Mouse (Mus musculus): ENCODE measurements around the gene Tssk4. TPM values are rescaled to one million over a fixed set of nuclear protein-coding genes. Genes with fewer than 3 reads are reported as not detected.

Gene Tssk4
- polyA plus RNA-seq, 1 experiment from 2014 or later = 0.76 TPM

- no peak overlapping the region for H3K27ac ChIP-seq (ENCODE audit: low read depth, low read length)
- no peaks in the 10 kb centered on the region for H3K27me3 ChIP-seq (ENCODE audit: control insufficient read depth, insufficient read depth, low read length)
- no peaks in the 10 kb centered on the region for H3K36me3 ChIP-seq (ENCODE audit: control insufficient read depth, insufficient read depth, low read length)
- H3K4me3 ChIP-seq (ENCODE audit: low read depth, low read length) = no peak overlapping the region
- DNase-seq (ENCODE audit: low spot score) = no peak
- 93% methylated on average over 5 of the region's 5 CpGs for WGBS
- H3K4me2 ChIP-seq (ENCODE audit: low read depth, low read length, severe bottlenecking) = no peak overlapping the region
- H3K4me1 ChIP-seq (replicated peaks; ENCODE audit: control insufficient read depth, insufficient read depth, low read length) = 0 out of 2 replicates have a peak, but pooled peaks cover 2% of the 10 kb centered on the region
- ATAC-seq (replicated peaks; ENCODE audit: low FRiP score) = no peak
- H3K9ac ChIP-seq (ENCODE audit: low read length) = no peak overlapping the region
- H3K9me3 ChIP-seq (ENCODE audit: control insufficient read depth, low read length) = no peaks in the 10 kb centered on the region
Measured at GRCm38 (mm10) chr14:55658011-55658410, 8.0 kb downstream of the Tssk4 start.

- H3K27me3 ChIP-seq (ENCODE audit: control insufficient read depth, insufficient read depth, low read length) = no peaks in the 10 kb centered on the region
- H3K4me1 ChIP-seq (replicated peaks; ENCODE audit: control insufficient read depth, insufficient read depth, low read length) = 0 out of 2 replicates have a peak, but pooled peaks cover 2% of the 10 kb centered on the region
- H3K9ac ChIP-seq (ENCODE audit: low read length) = peak within 1 kb of the TSS; percentile 77
- H3K27ac ChIP-seq (ENCODE audit: low read depth, low read length) = peak within 1 kb of the TSS; percentile 27; the same call in 1 of the 2 replicates
- no peaks in the 10 kb centered on the region; the same call in 1 of the 2 replicates for H3K36me3 ChIP-seq (ENCODE audit: control insufficient read depth, insufficient read depth, low read length)
- 1% methylated on average over 39 of the region's 39 CpGs for WGBS
- peak within 1 kb of the TSS; percentile 62 for H3K4me2 ChIP-seq (ENCODE audit: low read depth, low read length, severe bottlenecking)
- DNase-seq (ENCODE audit: low spot score) = peak; percentile 89
- peak within 1 kb of the TSS; percentile 58 for H3K4me3 ChIP-seq (ENCODE audit: low read depth, low read length)
- no peaks in the 10 kb centered on the region for H3K9me3 ChIP-seq (ENCODE audit: control insufficient read depth, low read length)
- ATAC-seq (replicated peaks; ENCODE audit: low FRiP score) = peak; percentile 92
Measured at GRCm38 (mm10) chr14:55659960-55660573, 10.1 kb downstream of the Tssk4 start, which contains the start of gene Mdp1. Gene Mdp1 (minus strand): TSS chr14:55660508.

GRCm38 (mm10) chr14:55660636-55661035 lies 10.7 kb downstream of the Tssk4 start:
- Histone ChIP-seq H3K4me1 (replicated peaks; ENCODE audit: control insufficient read depth, insufficient read depth, low read length) (0 out of 2 replicates have a peak, but pooled peaks cover 2% of the 10 kb centered on the region), H3K9ac (ENCODE audit: low read length) (no peak overlapping the region; the same call in 1 of the 2 replicates), H3K27ac (ENCODE audit: low read depth, low read length) (no peak overlapping the region), H3K9me3 (ENCODE audit: control insufficient read depth, low read length) (no peaks in the 10 kb centered on the region), H3K4me2 (ENCODE audit: low read depth, low read length, severe bottlenecking) (no peak overlapping the region; the same call in 1 of the 2 replicates), H3K36me3 (ENCODE audit: control insufficient read depth, insufficient read depth, low read length) (no peaks in the 10 kb centered on the region; the same call in 1 of the 2 replicates), H3K4me3 (ENCODE audit: low read depth, low read length) (peak overlapping the region; percentile 58), H3K27me3 (ENCODE audit: control insufficient read depth, insufficient read depth, low read length) (no peaks in the 10 kb centered on the region)
- DNase-seq (ENCODE audit: low spot score) (no peak), ATAC-seq (replicated peaks; ENCODE audit: low FRiP score) (no peak)
- WGBS = 44% methylated on average over 2 of the region's 2 CpGs

- no peak for DNase-seq (ENCODE audit: low spot score)
- 0% methylated on average over 12 of the region's 12 CpGs for WGBS
- Histone ChIP-seq H3K9ac (ENCODE audit: low read length) (peak overlapping the region; percentile 76), H3K27ac (ENCODE audit: low read depth, low read length) (peak overlapping the region; percentile 79), H3K36me3 (ENCODE audit: control insufficient read depth, insufficient read depth, low read length) (no peaks in the 10 kb centered on the region), H3K4me2 (ENCODE audit: low read depth, low read length, severe bottlenecking) (peak overlapping the region; percentile 54), H3K4me3 (ENCODE audit: low read depth, low read length) (peak overlapping the region; percentile 83), H3K4me1 (replicated peaks; ENCODE audit: control insufficient read depth, insufficient read depth, low read length) (0 out of 2 replicates have a peak, but pooled peaks cover 2% of the 10 kb centered on the region), H3K27me3 (ENCODE audit: control insufficient read depth, insufficient read depth, low read length) (no peaks in the 10 kb centered on the region), H3K9me3 (ENCODE audit: control insufficient read depth, low read length) (no peaks in the 10 kb centered on the region)
- peak; percentile 48 for ATAC-seq (replicated peaks; ENCODE audit: low FRiP score)
Measured at GRCm38 (mm10) chr14:55671486-55671832, 21.5 kb downstream of the Tssk4 start.

GRCm38 (mm10) chr14:55671833-55672740 lies 22.1 kb downstream of the Tssk4 start, which contains the start of the genes Gmpr2 and Nedd8:
Gene Gmpr2 (plus strand): TSS chr14:55671941.
Gene Nedd8 (minus strand): TSS chr14:55672124.
- peak within 1 kb of the TSS; percentile 76 for H3K9ac ChIP-seq (ENCODE audit: low read length)
- H3K27me3 ChIP-seq (ENCODE audit: control insufficient read depth, insufficient read depth, low read length) = no peaks in the 10 kb centered on the region
- H3K4me2 ChIP-seq (ENCODE audit: low read depth, low read length, severe bottlenecking) = peak within 1 kb of the TSS; percentile 54
- ATAC-seq (replicated peaks; ENCODE audit: low FRiP score) (peak; percentile 96), DNase-seq (ENCODE audit: low spot score) (peak; percentile 91)
- H3K4me1 ChIP-seq (replicated peaks; ENCODE audit: control insufficient read depth, insufficient read depth, low read length) = 0 out of 2 replicates have a peak, but pooled peaks cover 2% of the 10 kb centered on the region
- peak within 1 kb of the TSS; percentile 79 for H3K27ac ChIP-seq (ENCODE audit: low read depth, low read length)
- H3K36me3 ChIP-seq (ENCODE audit: control insufficient read depth, insufficient read depth, low read length) = no peaks in the 10 kb centered on the region; the same call in 1 of the 2 replicates
- H3K4me3 ChIP-seq (ENCODE audit: low read depth, low read length) = peak within 1 kb of the TSS; percentile 83
- 1% methylated on average over 38 of the region's 38 CpGs for WGBS
- H3K9me3 ChIP-seq (ENCODE audit: control insufficient read depth, low read length) = no peaks in the 10 kb centered on the region

GRCm38 (mm10) chr14:55672741-55673060 lies 22.7 kb downstream of the Tssk4 start:
- no peaks in the 10 kb centered on the region; the same call in 1 of the 2 replicates for H3K36me3 ChIP-seq (ENCODE audit: control insufficient read depth, insufficient read depth, low read length)
- 83% methylated on average over 7 of the region's 7 CpGs for WGBS
- peak overlapping the region; percentile 83 for H3K4me3 ChIP-seq (ENCODE audit: low read depth, low read length)
- 0 out of 2 replicates have a peak, but pooled peaks cover 2% of the 10 kb centered on the region for H3K4me1 ChIP-seq (replicated peaks; ENCODE audit: control insufficient read depth, insufficient read depth, low read length)
- ATAC-seq (replicated peaks; ENCODE audit: low FRiP score) (no peak), DNase-seq (ENCODE audit: low spot score) (no peak)
- H3K9me3 ChIP-seq (ENCODE audit: control insufficient read depth, low read length) = no peaks in the 10 kb centered on the region
- no peak overlapping the region for H3K27ac ChIP-seq (ENCODE audit: low read depth, low read length)
- peak overlapping the region; percentile 38 for H3K9ac ChIP-seq (ENCODE audit: low read length)
- no peaks in the 10 kb centered on the region for H3K27me3 ChIP-seq (ENCODE audit: control insufficient read depth, insufficient read depth, low read length)
- H3K4me2 ChIP-seq (ENCODE audit: low read depth, low read length, severe bottlenecking) = peak overlapping the region; percentile 54

- 86% methylated on average over 4 of the region's 4 CpGs for WGBS
- H3K36me3 ChIP-seq (ENCODE audit: control insufficient read depth, insufficient read depth, low read length) = peaks cover 8% of the 10 kb centered on the region; the same call in 1 of the 2 replicates
- no peak overlapping the region for H3K9ac ChIP-seq (ENCODE audit: low read length)
- ATAC-seq (replicated peaks; ENCODE audit: low FRiP score) (no peak), DNase-seq (ENCODE audit: low spot score) (no peak)
- no peaks in the 10 kb centered on the region for H3K27me3 ChIP-seq (ENCODE audit: control insufficient read depth, insufficient read depth, low read length)
- peaks cover 5% of the 10 kb centered on the region for H3K4me1 ChIP-seq (replicated peaks; ENCODE audit: control insufficient read depth, insufficient read depth, low read length)
- no peak overlapping the region for H3K4me2 ChIP-seq (ENCODE audit: low read depth, low read length, severe bottlenecking)
- H3K27ac ChIP-seq (ENCODE audit: low read depth, low read length) = no peak overlapping the region
- H3K4me3 ChIP-seq (ENCODE audit: low read depth, low read length) = no peak overlapping the region
- no peaks in the 10 kb centered on the region for H3K9me3 ChIP-seq (ENCODE audit: control insufficient read depth, low read length)
Measured at GRCm38 (mm10) chr14:55677615-55678014, 27.6 kb downstream of the Tssk4 start.
